Mouse (Mus musculus): ENCODE measurements at regions not wholly inside any gene's neighbourhood (a gene's known extent, or its start where the extent isn't known, plus 50 kb on each side); places are given as distances from the start of the nearest gene placed in this dataset.

DNA sequence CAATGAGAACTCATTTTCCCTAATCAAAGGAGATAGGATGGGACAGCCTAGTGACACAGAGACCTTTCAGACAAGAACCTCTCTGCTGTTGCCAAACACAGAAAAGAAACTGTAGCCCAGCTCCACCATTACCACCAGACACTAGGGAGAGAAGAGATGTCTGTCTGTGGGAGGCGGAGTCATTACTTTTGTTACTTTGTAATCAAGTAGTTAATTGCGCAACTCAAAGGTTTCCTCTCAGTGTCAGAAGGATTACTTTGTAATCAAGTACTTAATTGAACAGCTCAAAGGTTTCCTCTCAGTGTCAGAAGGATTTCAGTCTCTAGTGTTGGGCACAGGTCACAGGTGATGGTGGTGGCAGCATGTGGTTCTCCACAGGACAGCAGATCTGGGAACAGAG, 276.2 kb upstream of the Dio3 start:
- no peak for TF ChIP-seq CTCF (IDR thresholded peaks at IDR 0.05; ENCODE audit: extremely low read depth, insufficient read depth, low read length)
- no peak for TF ChIP-seq POLR2A (IDR thresholded peaks at IDR 0.05; ENCODE audit: extremely low read depth, insufficient read depth, low read length)

All from cortical plate, adult 2 months (tissue).